Mouse (Mus musculus): ENCODE results near the gene Slc12a3.

DNA sequence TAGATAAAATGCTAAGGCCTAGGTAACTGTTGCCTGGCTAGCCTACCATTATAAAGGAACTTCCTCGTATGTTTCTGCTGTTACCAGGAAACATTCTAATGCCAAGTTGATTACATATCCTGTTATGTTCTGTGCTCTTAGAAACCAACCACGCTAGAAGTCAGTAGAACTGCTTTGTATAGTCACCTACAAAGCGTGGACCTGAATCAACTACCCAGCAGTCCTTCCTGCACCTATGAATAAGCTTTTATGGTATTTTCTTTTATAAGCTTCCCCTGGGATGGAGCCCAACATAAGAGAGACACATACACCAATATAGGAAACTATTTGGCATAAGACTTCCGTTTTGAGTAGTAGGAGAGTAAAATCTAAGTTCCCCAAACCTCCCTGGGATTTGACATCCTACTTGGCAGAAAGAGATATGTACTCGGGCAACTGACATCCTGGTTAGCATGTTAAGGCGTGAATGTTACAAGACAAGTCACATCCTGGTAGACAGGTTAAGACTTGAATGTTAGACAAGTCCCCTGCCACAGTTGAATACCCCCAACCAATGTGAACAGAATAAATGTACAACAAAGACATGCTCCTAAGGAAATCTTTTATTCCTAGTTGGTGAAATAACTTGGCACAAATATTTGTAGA lies 44.1 kb downstream of the Slc12a3 start:
- TF ChIP-seq POLR2A (IDR thresholded peaks at IDR 0.05; ENCODE audit: low read depth, low read length) (no peak), CTCF (conservative IDR thresholded peaks at IDR 0.05; ENCODE audit: insufficient read depth, insufficient read length, low read depth, low read length) (no peak)

All from kidney, adult 2 months (tissue).